Mouse (Mus musculus): ENCODE results near the gene Dop1b. TPM values are rescaled to one million over a fixed set of nuclear protein-coding genes. Genes with fewer than 3 reads are reported as not detected.

The Dop1b gene
- polyA plus RNA-seq, 1 experiment from 2014 or later = 6.3 TPM

DNA sequence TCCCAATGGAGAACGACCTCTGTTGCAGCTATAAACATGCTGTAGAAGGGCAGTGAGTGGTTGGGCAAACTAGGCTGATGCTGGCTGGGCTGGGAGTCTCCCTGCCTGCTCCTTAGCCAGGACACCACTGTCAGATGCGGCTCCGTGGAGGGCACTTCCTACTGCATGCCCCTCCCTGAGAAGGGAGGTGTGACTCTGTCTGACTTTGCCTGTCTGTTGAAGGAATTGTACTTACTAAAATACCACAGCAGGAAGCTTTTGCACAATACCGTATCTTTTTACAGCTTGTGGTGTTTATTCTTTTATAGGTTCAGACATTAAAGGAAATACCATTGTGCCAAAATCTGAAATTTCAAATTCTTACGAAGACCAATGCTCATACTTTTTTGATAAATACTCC, 40.1 kb downstream of the Dop1b start:
- no peak overlapping the region for H3K4me2 ChIP-seq
- H3K9me3 ChIP-seq (replicated peaks; ENCODE audit: control insufficient read depth, low read length) = no peaks in the 10 kb centered on the region
- no peak overlapping the region for H3K27ac ChIP-seq (ENCODE audit: low read depth, low read length)
- H3K9ac ChIP-seq (ENCODE audit: low read depth, low read length) = no peak overlapping the region
- no peak overlapping the region for H3K4me3 ChIP-seq (ENCODE audit: low read depth, low read length)
- no peaks in the 10 kb centered on the region for H3K36me3 ChIP-seq (ENCODE audit: control insufficient read depth, insufficient read depth, low read length)
- ATAC-seq (replicated peaks; ENCODE audit: insufficient number of reproducible peaks, low FRiP score, low TSS enrichment) = no peak
- WGBS (ENCODE audit: insufficient replicate concordance) = 56% methylated on average over 5 of the region's 5 CpGs
- H3K27me3 ChIP-seq (ENCODE audit: control insufficient read depth, insufficient read depth, low read length) = 0 out of 2 replicates have a peak, but pooled peaks cover 3% of the 10 kb centered on the region
- H3K4me1 ChIP-seq (ENCODE audit: control insufficient read depth, insufficient read depth, low read length) = no peaks in the 10 kb centered on the region

DNA sequence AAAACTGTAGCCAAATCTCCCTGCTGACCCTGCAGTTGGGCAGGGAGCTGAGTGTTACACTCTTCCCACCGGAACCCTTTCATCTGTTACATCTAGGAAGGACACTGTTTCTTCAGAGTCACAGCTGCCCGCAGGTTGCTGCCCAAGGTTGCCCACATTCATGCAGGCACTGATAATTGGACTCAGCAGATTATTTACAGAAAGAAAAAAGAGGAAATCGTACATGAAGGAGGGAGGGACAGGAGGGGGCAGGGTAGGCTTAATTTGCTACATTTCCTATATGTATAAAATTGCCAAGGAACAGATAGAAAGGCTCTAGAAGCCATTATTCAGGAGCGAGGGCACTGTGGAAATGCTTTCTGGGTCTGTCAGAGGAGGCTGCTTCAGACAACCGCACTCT, 44.9 kb downstream of the Dop1b start:
- Histone ChIP-seq H3K27ac (ENCODE audit: low read depth, low read length) (no peak overlapping the region), H3K4me2 (no peak overlapping the region), H3K4me3 (ENCODE audit: low read depth, low read length) (no peak overlapping the region), H3K9me3 (replicated peaks; ENCODE audit: control insufficient read depth, low read length) (no peaks in the 10 kb centered on the region), H3K4me1 (ENCODE audit: control insufficient read depth, insufficient read depth, low read length) (no peaks in the 10 kb centered on the region), H3K27me3 (ENCODE audit: control insufficient read depth, insufficient read depth, low read length) (0 out of 2 replicates have a peak, but pooled peaks cover 3% of the 10 kb centered on the region), H3K36me3 (ENCODE audit: control insufficient read depth, insufficient read depth, low read length) (no peaks in the 10 kb centered on the region), H3K9ac (ENCODE audit: low read depth, low read length) (no peak overlapping the region)
- ATAC-seq (replicated peaks; ENCODE audit: insufficient number of reproducible peaks, low FRiP score, low TSS enrichment) = no peak
- 77% methylated on average over 5 of the region's 5 CpGs for WGBS (ENCODE audit: insufficient replicate concordance)

- no peaks in the 10 kb centered on the region for H3K9me3 ChIP-seq (replicated peaks; ENCODE audit: control insufficient read depth, low read length)
- no peak overlapping the region for H3K9ac ChIP-seq (ENCODE audit: low read depth, low read length)
- no peak overlapping the region for H3K4me2 ChIP-seq
- ATAC-seq (replicated peaks; ENCODE audit: insufficient number of reproducible peaks, low FRiP score, low TSS enrichment) = no peak
- no peaks in the 10 kb centered on the region for H3K36me3 ChIP-seq (ENCODE audit: control insufficient read depth, insufficient read depth, low read length)
- H3K27ac ChIP-seq (ENCODE audit: low read depth, low read length) = no peak overlapping the region
- H3K4me3 ChIP-seq (ENCODE audit: low read depth, low read length) = no peak overlapping the region
- 66% methylated on average over 6 of the region's 6 CpGs for WGBS (ENCODE audit: insufficient replicate concordance)
- no peaks in the 10 kb centered on the region for H3K4me1 ChIP-seq (ENCODE audit: control insufficient read depth, insufficient read depth, low read length)
- peaks cover 3% of the 10 kb centered on the region; the same call in 1 of the 2 replicates for H3K27me3 ChIP-seq (ENCODE audit: control insufficient read depth, insufficient read depth, low read length)
Observed at GRCm38 (mm10) chr16:93763378-93763777, 51.7 kb downstream of the Dop1b start.

GRCm38 (mm10) chr16:93764597-93764996, 52.9 kb downstream of the Dop1b start:
- Histone ChIP-seq H3K27me3 (ENCODE audit: control insufficient read depth, insufficient read depth, low read length) (peaks cover 3% of the 10 kb centered on the region; the same call in 1 of the 2 replicates), H3K9ac (ENCODE audit: low read depth, low read length) (no peak overlapping the region), H3K36me3 (ENCODE audit: control insufficient read depth, insufficient read depth, low read length) (no peaks in the 10 kb centered on the region), H3K4me2 (no peak overlapping the region), H3K27ac (ENCODE audit: low read depth, low read length) (no peak overlapping the region), H3K9me3 (replicated peaks; ENCODE audit: control insufficient read depth, low read length) (no peaks in the 10 kb centered on the region), H3K4me1 (ENCODE audit: control insufficient read depth, insufficient read depth, low read length) (no peaks in the 10 kb centered on the region), H3K4me3 (ENCODE audit: low read depth, low read length) (no peak overlapping the region)
- no peak for ATAC-seq (replicated peaks; ENCODE audit: insufficient number of reproducible peaks, low FRiP score, low TSS enrichment)
- WGBS (ENCODE audit: insufficient replicate concordance) = 75% methylated on average over 4 of the region's 4 CpGs

GRCm38 (mm10) chr16:93766956-93767355, 55.3 kb downstream of the Dop1b start:
- Histone ChIP-seq H3K36me3 (ENCODE audit: control insufficient read depth, insufficient read depth, low read length) (no peaks in the 10 kb centered on the region), H3K4me1 (ENCODE audit: control insufficient read depth, insufficient read depth, low read length) (0 out of 2 replicates have a peak, but pooled peaks cover 2% of the 10 kb centered on the region), H3K4me2 (no peak overlapping the region), H3K9me3 (replicated peaks; ENCODE audit: control insufficient read depth, low read length) (no peaks in the 10 kb centered on the region), H3K4me3 (ENCODE audit: low read depth, low read length) (no peak overlapping the region), H3K27me3 (ENCODE audit: control insufficient read depth, insufficient read depth, low read length) (peaks cover 4% of the 10 kb centered on the region; the same call in 1 of the 2 replicates), H3K27ac (ENCODE audit: low read depth, low read length) (no peak overlapping the region), H3K9ac (ENCODE audit: low read depth, low read length) (no peak overlapping the region)
- no peak for ATAC-seq (replicated peaks; ENCODE audit: insufficient number of reproducible peaks, low FRiP score, low TSS enrichment)
- 52% methylated on average over 4 of the region's 4 CpGs for WGBS (ENCODE audit: insufficient replicate concordance)

- no peaks in the 10 kb centered on the region for H3K9me3 ChIP-seq (replicated peaks; ENCODE audit: control insufficient read depth, low read length)
- no peak overlapping the region for H3K4me3 ChIP-seq (ENCODE audit: low read depth, low read length)
- no peaks in the 10 kb centered on the region for H3K36me3 ChIP-seq (ENCODE audit: control insufficient read depth, insufficient read depth, low read length)
- no peak overlapping the region for H3K9ac ChIP-seq (ENCODE audit: low read depth, low read length)
- 0 out of 2 replicates have a peak, but pooled peaks cover 2% of the 10 kb centered on the region for H3K4me1 ChIP-seq (ENCODE audit: control insufficient read depth, insufficient read depth, low read length)
- H3K4me2 ChIP-seq = no peak overlapping the region
- ATAC-seq (replicated peaks; ENCODE audit: insufficient number of reproducible peaks, low FRiP score, low TSS enrichment) = no peak
- H3K27me3 ChIP-seq (ENCODE audit: control insufficient read depth, insufficient read depth, low read length) = peaks cover 3% of the 10 kb centered on the region; the same call in 1 of the 2 replicates
- H3K27ac ChIP-seq (ENCODE audit: low read depth, low read length) = no peak overlapping the region
- WGBS (ENCODE audit: insufficient replicate concordance) = 62% methylated on average over 6 of the region's 6 CpGs
Observed at GRCm38 (mm10) chr16:93767548-93767947, 55.8 kb downstream of the Dop1b start.

- no peak overlapping the region for H3K4me2 ChIP-seq
- H3K4me1 ChIP-seq (ENCODE audit: control insufficient read depth, insufficient read depth, low read length) = 0 out of 2 replicates have a peak, but pooled peaks cover 2% of the 10 kb centered on the region
- no peak for ATAC-seq (replicated peaks; ENCODE audit: insufficient number of reproducible peaks, low FRiP score, low TSS enrichment)
- peaks cover 3% of the 10 kb centered on the region; the same call in 1 of the 2 replicates for H3K27me3 ChIP-seq (ENCODE audit: control insufficient read depth, insufficient read depth, low read length)
- H3K27ac ChIP-seq (ENCODE audit: low read depth, low read length) = no peak overlapping the region
- H3K9ac ChIP-seq (ENCODE audit: low read depth, low read length) = no peak overlapping the region
- 59% methylated on average over 15 of the region's 15 CpGs for WGBS (ENCODE audit: insufficient replicate concordance)
- H3K9me3 ChIP-seq (replicated peaks; ENCODE audit: control insufficient read depth, low read length) = no peaks in the 10 kb centered on the region
- no peak overlapping the region for H3K4me3 ChIP-seq (ENCODE audit: low read depth, low read length)
- no peaks in the 10 kb centered on the region for H3K36me3 ChIP-seq (ENCODE audit: control insufficient read depth, insufficient read depth, low read length)
Observed at GRCm38 (mm10) chr16:93769621-93770020, 57.9 kb downstream of the Dop1b start.

- no peaks in the 10 kb centered on the region for H3K36me3 ChIP-seq (ENCODE audit: control insufficient read depth, insufficient read depth, low read length)
- H3K9me3 ChIP-seq (replicated peaks; ENCODE audit: control insufficient read depth, low read length) = no peaks in the 10 kb centered on the region
- H3K4me2 ChIP-seq = no peak overlapping the region
- peaks cover 3% of the 10 kb centered on the region; the same call in 1 of the 2 replicates for H3K27me3 ChIP-seq (ENCODE audit: control insufficient read depth, insufficient read depth, low read length)
- no peak overlapping the region for H3K27ac ChIP-seq (ENCODE audit: low read depth, low read length)
- H3K4me1 ChIP-seq (ENCODE audit: control insufficient read depth, insufficient read depth, low read length) = 0 out of 2 replicates have a peak, but pooled peaks cover 2% of the 10 kb centered on the region
- no peak for ATAC-seq (replicated peaks; ENCODE audit: insufficient number of reproducible peaks, low FRiP score, low TSS enrichment)
- WGBS (ENCODE audit: insufficient replicate concordance) = 70% methylated on average over 32 of the region's 32 CpGs
- no peak overlapping the region for H3K9ac ChIP-seq (ENCODE audit: low read depth, low read length)
- no peak overlapping the region for H3K4me3 ChIP-seq (ENCODE audit: low read depth, low read length)
Observed at GRCm38 (mm10) chr16:93770271-93770926, 58.7 kb downstream of the Dop1b start.

- 65% methylated on average over 5 of the region's 5 CpGs for WGBS (ENCODE audit: insufficient replicate concordance)
Observed at GRCm38 (mm10) chr16:93774658-93775057, 63.0 kb downstream of the Dop1b start.

More at GRCm38 (mm10) chr16:93774658-93775057, 63.0 kb downstream of the Dop1b start:
- Histone ChIP-seq H3K36me3 (ENCODE audit: control insufficient read depth, insufficient read depth, low read length) (no peaks in the 10 kb centered on the region), H3K4me1 (ENCODE audit: control insufficient read depth, insufficient read depth, low read length) (0 out of 2 replicates have a peak, but pooled peaks cover 2% of the 10 kb centered on the region), H3K9me3 (replicated peaks; ENCODE audit: control insufficient read depth, low read length) (no peaks in the 10 kb centered on the region), H3K27me3 (ENCODE audit: control insufficient read depth, insufficient read depth, low read length) (peaks cover 3% of the 10 kb centered on the region; the same call in 1 of the 2 replicates), H3K4me2 (no peak overlapping the region), H3K9ac (ENCODE audit: low read depth, low read length) (no peak overlapping the region), H3K27ac (ENCODE audit: low read depth, low read length) (no peak overlapping the region), H3K4me3 (ENCODE audit: low read depth, low read length) (no peak overlapping the region)
- ATAC-seq (replicated peaks; ENCODE audit: insufficient number of reproducible peaks, low FRiP score, low TSS enrichment) = no peak
